Mouse (Mus musculus) kidney, embryonic 15.5 days (tissue): Measurements from ENCODE around the gene Gm15319. TPM values are rescaled to one million over a fixed set of nuclear protein-coding genes. Genes with fewer than 3 reads are reported as not detected.
"Not testable (repeated sequence)": the region's sequence is repeated elsewhere in the genome, so short reads cannot be mapped to it uniquely, and the experiment has no call there.

Source experiments
- ATAC-seq: fragments of 200-750 bp; cut with Nextera tagmentation; replicated peaks from 2 replicates; pipeline ENCODE4 v1.8.0; 2017; ENCODE audit warnings: moderate TSS enrichment; ENCODE audit not compliant: low FRiP score
- H3K27ac ChIP-seq: fragments of 300-500 bp; sonication (generic); 2 replicates; pipeline ENCODE4 v1.5.1; 2015; ENCODE audit warnings: mild to moderate bottlenecking, inconsistent platforms
- H3K27me3 ChIP-seq: fragments of 300-500 bp; sonication (generic); 2 replicates; pipeline ENCODE4 v1.6.1; 2015; ENCODE audit warnings: inconsistent platforms
- H3K36me3 ChIP-seq: fragments of 300-500 bp; sonication (generic); 2 replicates; pipeline ENCODE4 v1.6.1; 2015; ENCODE audit warnings: inconsistent platforms
- H3K4me1 ChIP-seq: fragments of 300-500 bp; sonication (generic); 2 replicates; pipeline ENCODE4 v1.6.1; 2015; ENCODE audit warnings: inconsistent platforms
- H3K4me2 ChIP-seq: fragments of 300-500 bp; sonication (generic); 2 replicates; pipeline ENCODE4 v1.6.1; 2015; ENCODE audit warnings: moderate library complexity, mild to moderate bottlenecking, inconsistent platforms
- H3K4me3 ChIP-seq: fragments of 300-500 bp; sonication (generic); replicated peaks from 2 replicates; pipeline ENCODE4 v1.5.1; 2015; ENCODE audit warnings: mild to moderate bottlenecking, inconsistent platforms
- H3K9ac ChIP-seq: fragments of 300-500 bp; sonication (generic); 2 replicates; pipeline ENCODE4 v1.6.1; 2015; ENCODE audit warnings: mild to moderate bottlenecking, inconsistent platforms
- H3K9me3 ChIP-seq: fragments of 300-500 bp; sonication (generic); replicated peaks from 2 replicates; pipeline ENCODE4 v1.6.1; 2016; ENCODE audit warnings: inconsistent platforms
- WGBS: fragments of 180-500 bp; shearing (Covaris S2); methylation state at CpG from one replicate; pipeline ENCODE4 v1.1.7; 2015; ENCODE audit warnings: mixed read lengths; 5-methylcytosine and 5-hydroxymethylcytosine counted together
- polyA plus RNA-seq: library from polyadenylated mRNA; unstranded; fragments of >200 nt; fragmentation: Nextera tagmentation; extraction: Ambion mirVana; gene quantifications from 2 replicates; pipeline ENCODE4 v1.2.1, GENCODE M21; 2015

Gm15319 gene
- polyA plus RNA-seq = not detected in 2 replicates

- H3K9me3 ChIP-seq, H3K9ac ChIP-seq, H3K27me3 ChIP-seq, ATAC-seq, H3K4me3 ChIP-seq, H3K4me1 ChIP-seq, H3K36me3 ChIP-seq, H3K4me2 ChIP-seq, H3K27ac ChIP-seq: not testable (repeated sequence)
- WGBS = no CpG with 5 or more reads among the region's 2 CpGs
These were observed at the start of gene Gm15319 for GRCm38 (mm10) chr8:20363110-20363509. Gene Gm15319 (minus strand): TSS chr8:20363210.

GRCm38 (mm10) chr8:20410355-20410754, 47.3 kb upstream of the Gm15319 start:
- 100% methylated on average over 1 of the region's 3 CpGs for WGBS
- H3K9ac ChIP-seq = not testable (repeated sequence)

GRCm38 (mm10) chr8:20408441-20409030, 45.5 kb upstream of the Gm15319 start:
- H3K4me2 ChIP-seq, H3K27ac ChIP-seq, H3K9ac ChIP-seq, H3K4me3 ChIP-seq, ATAC-seq, H3K27me3 ChIP-seq, H3K9me3 ChIP-seq, H3K36me3 ChIP-seq, H3K4me1 ChIP-seq: not testable (repeated sequence)
- WGBS = 91% methylated on average over 8 of the region's 8 CpGs

More at GRCm38 (mm10) chr8:20410355-20410754, 47.3 kb upstream of the Gm15319 start:
- H3K4me2 ChIP-seq, ATAC-seq, H3K4me1 ChIP-seq, H3K27ac ChIP-seq, H3K9me3 ChIP-seq, H3K4me3 ChIP-seq, H3K36me3 ChIP-seq, H3K27me3 ChIP-seq: not testable (repeated sequence)

DNA sequence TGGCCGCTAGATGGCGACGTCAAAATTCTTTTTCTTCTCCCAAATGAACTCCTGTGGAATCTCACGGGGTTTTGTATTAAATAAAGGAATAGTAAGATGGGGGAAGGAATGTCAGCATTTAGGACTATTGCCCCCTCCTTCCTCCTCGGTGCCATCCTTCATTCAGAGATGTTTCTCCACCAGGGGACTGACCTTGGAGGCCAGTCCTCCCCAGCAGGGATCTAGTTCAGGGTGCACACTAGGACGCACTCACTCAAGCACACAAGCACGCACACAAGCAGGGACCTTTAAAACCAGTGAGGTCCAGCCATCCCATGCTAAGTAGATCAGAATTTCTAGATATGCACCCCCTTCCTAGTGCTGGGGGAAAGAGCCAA, 26.3 kb upstream of the Gm15319 start:
- H3K27ac ChIP-seq, H3K4me2 ChIP-seq, H3K4me3 ChIP-seq, H3K36me3 ChIP-seq, H3K27me3 ChIP-seq, H3K9ac ChIP-seq, H3K9me3 ChIP-seq, H3K4me1 ChIP-seq: not testable (repeated sequence)
- peak; percentile 74; the same call in 1 of the 2 replicates for ATAC-seq
- WGBS = 19% methylated on average over 6 of the region's 7 CpGs

DNA sequence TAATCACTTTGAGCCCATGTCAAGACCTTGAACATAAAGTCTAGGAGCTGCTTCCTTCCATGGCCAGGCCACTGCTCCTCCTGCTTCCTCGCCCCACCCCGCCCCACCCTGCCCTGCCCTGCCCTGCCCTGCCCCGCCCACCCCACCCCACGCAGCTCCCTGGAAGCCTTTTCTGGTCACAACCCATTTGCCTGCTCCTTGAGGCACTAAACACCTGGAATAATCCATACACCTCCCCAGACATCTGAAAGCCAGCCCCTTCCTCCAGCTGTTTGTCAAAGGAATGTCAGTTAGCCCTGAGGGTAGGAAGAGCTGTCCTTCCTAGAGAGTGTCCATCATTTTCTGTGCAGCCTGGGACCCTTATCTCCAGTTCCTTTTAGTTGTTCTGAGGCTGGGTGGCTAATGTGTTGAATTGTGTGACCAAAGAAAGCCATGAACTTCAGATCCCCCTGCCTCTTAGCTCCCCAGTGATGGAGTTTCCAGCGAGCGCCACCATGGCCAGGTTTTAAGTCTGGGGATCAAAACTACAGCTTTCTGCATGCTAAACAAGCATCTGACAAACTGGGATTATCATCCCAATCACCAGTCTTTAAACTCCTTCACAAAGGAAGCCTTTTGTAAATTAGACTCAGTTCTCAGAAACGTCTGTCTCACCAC, 25.8 kb upstream of the Gm15319 start:
- ATAC-seq = peak; percentile 76
- not testable (repeated sequence) for H3K27ac ChIP-seq, H3K27me3 ChIP-seq, H3K4me1 ChIP-seq, H3K4me2 ChIP-seq, H3K36me3 ChIP-seq, H3K4me3 ChIP-seq, H3K9me3 ChIP-seq, H3K9ac ChIP-seq
- WGBS = 50% methylated on average over 4 of the region's 7 CpGs

- H3K36me3 ChIP-seq, H3K4me2 ChIP-seq, H3K9me3 ChIP-seq, ATAC-seq, H3K27me3 ChIP-seq, H3K27ac ChIP-seq, H3K9ac ChIP-seq, H3K4me3 ChIP-seq, H3K4me1 ChIP-seq: not testable (repeated sequence)
- WGBS = 83% methylated on average over 2 of the region's 8 CpGs
These were observed 24.2 kb upstream of the Gm15319 start for GRCm38 (mm10) chr8:20387121-20387794.

DNA sequence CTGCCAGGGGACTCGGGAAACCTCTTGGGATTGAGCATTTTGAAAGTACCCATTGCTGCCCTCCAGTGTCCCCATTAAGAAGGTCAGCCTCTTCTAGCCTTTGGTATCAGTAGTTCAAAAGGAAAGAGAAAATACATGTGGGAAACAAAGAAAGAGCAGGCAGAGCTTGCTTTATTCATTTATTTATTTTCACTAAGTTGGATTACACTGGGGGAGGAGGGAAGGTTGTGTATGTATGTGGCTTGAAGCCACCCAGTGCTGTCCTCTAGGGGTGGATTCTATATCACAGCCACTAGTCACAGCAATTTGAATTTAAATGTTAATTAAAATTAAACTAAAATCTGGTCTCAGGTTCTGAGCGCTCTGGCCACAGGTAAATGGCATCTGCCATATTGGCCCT, 22.0 kb upstream of the Gm15319 start:
- not testable (repeated sequence) for ATAC-seq, H3K27me3 ChIP-seq
- WGBS = 50% methylated on average over 1 of the region's 2 CpGs

GRCm38 (mm10) chr8:20384131-20384530, 21.1 kb upstream of the Gm15319 start:
- not testable (repeated sequence) for H3K9me3 ChIP-seq, ATAC-seq, H3K36me3 ChIP-seq, H3K27me3 ChIP-seq, H3K27ac ChIP-seq, H3K4me1 ChIP-seq, H3K4me2 ChIP-seq, H3K9ac ChIP-seq, H3K4me3 ChIP-seq
- 88% methylated on average over 8 of the region's 9 CpGs for WGBS

More for the DNA sequence above, 22.0 kb upstream of the Gm15319 start:
- H3K9me3 ChIP-seq, H3K9ac ChIP-seq, H3K4me2 ChIP-seq, H3K27ac ChIP-seq, H3K36me3 ChIP-seq, H3K4me3 ChIP-seq, H3K4me1 ChIP-seq: not testable (repeated sequence)

GRCm38 (mm10) chr8:20382146-20382545, 19.1 kb upstream of the Gm15319 start:
- not testable (repeated sequence) for ATAC-seq, H3K4me3 ChIP-seq, H3K27ac ChIP-seq, H3K4me1 ChIP-seq, H3K9ac ChIP-seq, H3K27me3 ChIP-seq, H3K9me3 ChIP-seq, H3K36me3 ChIP-seq, H3K4me2 ChIP-seq
- 74% methylated on average over 2 of the region's 2 CpGs for WGBS

- H3K9ac ChIP-seq, H3K27me3 ChIP-seq, H3K36me3 ChIP-seq, H3K4me2 ChIP-seq, ATAC-seq, H3K4me3 ChIP-seq, H3K27ac ChIP-seq, H3K9me3 ChIP-seq, H3K4me1 ChIP-seq: not testable (repeated sequence)
- WGBS = 94% methylated on average over 2 of the region's 3 CpGs
These were observed 18.6 kb upstream of the Gm15319 start for GRCm38 (mm10) chr8:20381637-20382036.

GRCm38 (mm10) chr8:20381239-20381620, 18.2 kb upstream of the Gm15319 start:
- not testable (repeated sequence) for H3K27me3 ChIP-seq, H3K27ac ChIP-seq, H3K4me1 ChIP-seq, H3K36me3 ChIP-seq, H3K9me3 ChIP-seq, H3K4me2 ChIP-seq, H3K9ac ChIP-seq, H3K4me3 ChIP-seq
- ATAC-seq = 0 out of 2 replicates have a peak, but pooled peaks have one; percentile 28
- WGBS = 73% methylated on average over 3 of the region's 5 CpGs

DNA sequence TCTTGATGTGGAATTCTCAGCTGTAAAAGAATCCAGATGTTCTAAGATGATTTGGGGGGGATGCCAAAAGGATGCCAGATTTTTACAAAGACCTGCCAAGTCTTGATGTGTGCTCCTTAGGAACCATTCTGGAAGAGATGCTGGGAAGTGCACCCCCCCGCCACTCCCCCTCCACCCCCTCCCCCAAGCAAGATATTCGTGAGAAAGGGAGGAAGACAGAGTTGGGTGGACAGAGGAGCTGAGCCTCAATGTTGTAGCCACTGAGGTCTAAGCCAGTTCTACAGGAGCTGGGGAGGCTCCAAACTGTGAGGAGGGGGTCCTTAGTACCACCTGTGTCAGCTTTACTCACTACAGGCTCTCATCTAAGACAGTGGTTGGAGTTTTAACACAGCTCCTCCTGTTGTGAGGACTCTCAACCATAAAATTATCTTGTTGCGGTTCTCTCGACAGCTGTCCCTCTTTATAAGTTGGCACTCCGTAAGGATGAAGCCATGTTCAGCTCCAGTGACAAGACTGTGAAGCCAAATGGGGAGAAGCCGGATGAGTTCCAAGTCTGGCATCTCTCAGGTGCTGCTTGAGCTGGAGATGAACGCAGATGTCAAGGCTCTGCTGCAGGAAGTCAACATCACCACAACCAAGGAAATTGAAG, 17.7 kb upstream of the Gm15319 start:
- not testable (repeated sequence) for H3K4me2 ChIP-seq, H3K4me1 ChIP-seq, H3K9ac ChIP-seq, H3K27me3 ChIP-seq, H3K9me3 ChIP-seq, H3K27ac ChIP-seq, H3K4me3 ChIP-seq, H3K36me3 ChIP-seq
- peak; percentile 82 for ATAC-seq
- WGBS = 85% methylated on average over 7 of the region's 7 CpGs
